Mouse (Mus musculus) testis, adult 2 months (tissue): ENCODE data around the gene Mdga1.

Source experiments
- CTCF ChIP-seq: fragments of 200-500 bp; IDR thresholded peaks from 2 replicates; pipeline ENCODE4 v1.5.1; 2012; ENCODE audit warnings: low read depth, mild to moderate bottlenecking, inconsistent platforms, low read length, moderate library complexity; ENCODE audit not compliant: control insufficient read depth, insufficient read depth, insufficient replicate concordance
- POLR2A ChIP-seq: fragments of 200-500 bp; IDR thresholded peaks from 2 replicates; pipeline ENCODE4 v1.6.1; 2012; ENCODE audit warnings: low read depth, mild to moderate bottlenecking, inconsistent platforms, low read length, moderate library complexity; ENCODE audit not compliant: control insufficient read depth

DNA sequence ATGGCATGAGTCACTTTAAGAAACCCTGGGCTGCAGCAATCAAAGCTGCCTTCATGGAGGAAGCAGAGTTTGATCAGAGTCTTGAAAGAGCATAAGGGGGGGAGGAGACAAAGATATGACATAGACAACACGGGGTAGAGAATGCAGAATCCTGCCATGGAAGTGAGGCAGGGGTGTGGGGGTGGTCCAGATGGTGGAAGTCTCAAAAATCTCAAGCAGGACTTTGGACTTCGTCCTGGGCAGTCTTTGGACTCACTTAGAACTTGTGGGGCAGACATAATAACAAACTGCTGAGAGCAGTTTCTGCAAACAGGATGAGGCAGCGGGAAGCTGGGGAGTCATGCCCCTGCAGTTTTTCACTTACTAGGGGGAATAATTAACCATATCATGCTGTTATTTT, 166.3 kb downstream of the Mdga1 start:
- TF ChIP-seq CTCF = no peak
- no peak for TF ChIP-seq POLR2A
